Mouse (Mus musculus): ENCODE data around the gene Fgd4.
"Not testable (repeated sequence)": the region's sequence is repeated elsewhere in the genome, so short reads cannot be mapped to it uniquely, and the experiment has no call there.

Gene Fgd4

GRCm38 (mm10) chr16:16542956-16543441 is 57.4 kb downstream of the Fgd4 start:
- no peak for DNase-seq (ENCODE audit: extremely low read depth, low read depth)

GRCm38 (mm10) chr16:16539396-16539795 is 61.0 kb downstream of the Fgd4 start:
- not testable (repeated sequence) for DNase-seq (ENCODE audit: extremely low read depth, low read depth)

DNA sequence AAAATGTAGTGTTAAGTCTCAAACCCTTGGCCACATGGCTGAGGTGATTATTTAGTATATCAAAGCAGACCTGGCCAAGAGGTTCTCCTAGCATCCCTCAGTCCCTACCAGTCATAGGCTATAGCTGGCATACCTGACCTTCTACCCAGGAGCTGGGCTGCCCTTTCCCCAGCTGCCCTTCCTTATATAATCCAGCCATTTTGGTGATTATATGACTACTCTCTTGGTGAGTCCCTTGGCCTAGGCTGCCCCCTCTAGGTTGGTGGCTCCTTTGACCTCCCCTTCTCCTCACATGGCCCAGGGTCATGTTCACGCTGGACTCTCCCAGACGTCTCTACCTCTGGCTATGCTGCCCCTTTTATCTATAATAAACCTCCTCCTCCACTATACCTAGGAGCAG is 65.1 kb downstream of the Fgd4 start:
- DNase-seq (ENCODE audit: extremely low read depth, low read depth): no peak

GRCm38 (mm10) chr16:16528014-16528413 is 72.3 kb downstream of the Fgd4 start:
- no peak for DNase-seq (ENCODE audit: extremely low read depth, low read depth)

DNA sequence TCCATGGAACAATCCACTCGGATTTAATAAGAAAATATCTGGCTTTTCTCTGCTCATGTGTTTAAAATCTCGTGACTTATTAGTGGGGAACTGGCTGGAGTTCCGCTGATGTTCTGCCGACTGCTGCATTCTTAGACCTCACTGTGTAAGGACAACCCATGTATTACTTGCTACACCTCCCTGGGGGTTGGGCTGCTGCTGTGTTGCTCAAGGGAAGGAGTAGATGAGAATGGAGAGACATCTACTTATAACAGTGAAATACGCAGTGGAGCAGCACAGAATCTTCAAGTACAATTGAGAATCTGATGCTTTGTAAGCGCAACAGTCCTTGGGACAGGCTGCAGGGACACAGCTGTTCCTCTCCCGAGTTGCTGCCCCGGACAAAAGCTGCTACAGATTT is 73.1 kb downstream of the Fgd4 start:
- no peak for DNase-seq (ENCODE audit: extremely low read depth, low read depth)

- no peak for DNase-seq (ENCODE audit: extremely low read depth, low read depth)
Measured at GRCm38 (mm10) chr16:16526741-16527105, 73.6 kb downstream of the Fgd4 start.

GRCm38 (mm10) chr16:16526097-16526740 is 74.1 kb downstream of the Fgd4 start:
- DNase-seq (ENCODE audit: extremely low read depth, low read depth): no peak

DNA sequence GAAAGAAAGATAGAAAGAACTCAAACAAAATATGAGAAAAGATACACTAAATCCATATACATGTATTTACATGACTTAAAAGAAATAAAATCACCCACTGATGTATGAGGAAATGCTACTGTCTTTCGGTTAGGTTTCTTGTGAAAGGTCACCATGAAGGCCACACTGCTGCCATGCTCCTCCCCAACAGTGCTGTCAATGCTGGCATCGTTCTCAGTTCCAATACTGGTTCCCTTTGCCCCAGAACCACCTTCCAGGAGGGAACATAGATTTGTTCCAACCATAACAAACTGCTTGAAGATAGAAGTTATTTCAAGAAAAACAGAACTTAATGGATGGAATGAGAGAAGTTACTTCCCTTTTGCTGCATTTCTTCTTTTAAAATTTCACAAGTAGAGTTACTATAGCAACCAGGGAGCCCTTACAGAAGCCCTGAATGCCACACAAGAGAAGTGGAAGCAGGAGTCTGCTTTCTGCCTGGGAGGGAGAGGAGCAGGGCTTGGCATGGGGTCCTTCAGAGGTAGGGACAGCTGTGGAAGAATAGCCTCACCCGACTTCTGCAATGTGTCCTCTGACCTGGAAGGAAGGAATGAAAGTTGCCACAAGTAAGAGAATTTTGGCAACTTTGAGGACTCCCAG is 75.0 kb downstream of the Fgd4 start:
- no peak for DNase-seq (ENCODE audit: extremely low read depth, low read depth)

DNA sequence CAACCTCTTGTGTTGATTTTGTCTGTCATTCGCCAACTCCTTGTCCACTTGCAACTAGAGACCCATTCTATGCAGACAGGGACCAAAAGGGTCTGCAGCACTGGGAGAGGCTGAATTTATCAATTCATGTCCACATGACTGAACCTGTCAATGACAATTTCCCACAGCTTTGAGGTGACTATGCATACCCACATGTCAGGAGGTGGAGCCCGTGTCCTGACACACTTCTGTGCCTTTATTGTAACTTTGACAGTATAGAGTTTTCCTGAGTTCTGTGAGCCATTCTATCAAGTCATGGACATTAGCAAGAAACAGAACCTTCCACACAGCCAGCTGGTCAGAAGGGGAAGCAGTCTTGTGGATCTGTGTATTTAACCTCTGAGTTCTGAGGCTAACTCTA is 76.7 kb downstream of the Fgd4 start:
- DNase-seq (ENCODE audit: extremely low read depth, low read depth): no peak

DNA sequence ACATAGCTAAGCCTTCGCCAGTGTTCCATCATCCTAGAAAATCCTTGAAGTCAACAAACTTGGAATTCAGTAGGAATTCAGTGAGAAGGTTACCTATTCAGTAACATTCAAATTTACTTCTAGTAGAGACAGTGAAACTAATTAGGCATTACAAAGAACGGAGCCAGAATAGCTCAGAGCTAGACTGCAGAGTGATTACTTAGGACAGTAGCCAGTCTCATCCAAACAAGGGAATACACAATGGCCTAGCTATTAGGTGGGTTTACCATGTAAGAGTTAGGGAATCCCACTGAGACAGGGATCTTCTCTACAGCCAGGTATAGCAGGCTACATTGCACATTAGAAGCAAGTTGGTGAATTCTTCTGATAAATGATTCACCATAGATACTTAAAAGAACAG is 77.5 kb downstream of the Fgd4 start:
- DNase-seq (ENCODE audit: extremely low read depth, low read depth): not testable (repeated sequence)

DNA sequence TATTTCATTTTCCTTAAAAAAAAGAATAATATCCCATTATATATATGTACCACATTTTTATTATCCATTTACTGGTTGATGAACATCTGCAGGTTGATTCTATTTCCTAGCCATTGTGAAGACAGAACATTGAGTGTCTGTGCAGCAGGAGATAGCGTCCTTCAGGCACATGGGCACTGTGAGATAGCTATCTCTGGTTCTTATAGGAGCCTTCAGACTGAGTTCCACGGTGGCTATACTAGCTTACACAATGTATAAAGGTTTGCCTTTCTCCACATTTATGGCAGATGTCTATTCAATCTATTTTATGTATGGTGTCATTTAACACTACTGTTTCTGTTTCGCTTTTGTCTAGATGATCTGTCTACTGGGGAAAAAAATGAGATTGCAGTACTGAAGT is 98.9 kb downstream of the Fgd4 start:
- no peak for DNase-seq (ENCODE audit: extremely low read depth, low read depth)

GRCm38 (mm10) chr16:16500926-16501325 is 99.4 kb downstream of the Fgd4 start:
- no peak for DNase-seq (ENCODE audit: extremely low read depth, low read depth)

- no peak for DNase-seq (ENCODE audit: extremely low read depth, low read depth)
Measured at GRCm38 (mm10) chr16:16498798-16499197, 101.6 kb downstream of the Fgd4 start.

- no peak for DNase-seq (ENCODE audit: extremely low read depth, low read depth)
Measured at GRCm38 (mm10) chr16:16485523-16486043, 114.8 kb downstream of the Fgd4 start.

GRCm38 (mm10) chr16:16484601-16485000 is 115.7 kb downstream of the Fgd4 start:
- no peak for DNase-seq (ENCODE audit: extremely low read depth, low read depth)

DNA sequence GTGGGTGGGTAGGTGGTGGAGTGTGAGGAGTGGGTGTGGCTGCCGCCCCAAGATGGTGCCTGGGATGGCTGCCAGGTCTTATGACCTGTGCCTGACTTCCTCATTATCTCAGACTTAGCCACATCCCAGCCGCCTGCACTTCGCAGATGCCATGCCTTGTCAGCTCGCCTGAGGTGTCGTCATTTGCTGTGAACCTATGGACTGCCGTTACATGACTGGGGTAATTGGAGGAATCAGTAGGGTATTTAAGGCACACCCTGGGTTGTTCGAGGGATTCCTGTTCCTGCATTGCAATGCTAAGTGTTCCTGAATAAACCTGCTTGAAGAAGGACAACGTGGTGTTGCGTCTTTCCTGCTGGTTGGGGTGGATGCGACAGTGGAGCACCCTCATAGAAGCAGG is 126.9 kb downstream of the Fgd4 start:
- DNase-seq (ENCODE audit: extremely low read depth, low read depth): not testable (repeated sequence)

DNA sequence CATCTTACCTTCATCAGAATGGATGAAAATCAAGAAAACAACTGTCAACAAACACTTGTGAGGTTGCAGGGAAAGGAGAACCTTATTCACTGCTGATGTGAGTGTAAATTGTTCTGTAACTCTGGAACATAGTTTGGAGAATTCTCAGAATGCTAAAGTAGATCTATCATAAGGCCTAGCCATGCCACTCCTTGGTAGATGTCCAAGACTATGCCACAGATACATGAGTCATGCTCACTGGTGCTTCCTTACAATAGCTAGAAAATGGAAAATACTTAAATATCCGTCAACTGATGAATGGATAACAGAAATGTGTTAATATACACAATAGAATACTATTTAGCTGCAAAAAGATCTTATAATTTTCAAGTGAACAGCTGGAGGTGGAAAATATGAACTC is 150.3 kb downstream of the Fgd4 start:
- DNase-seq (ENCODE audit: extremely low read depth, low read depth): no peak

GRCm38 (mm10) chr16:16438436-16438835 is 161.9 kb downstream of the Fgd4 start:
- DNase-seq (ENCODE audit: extremely low read depth, low read depth): no peak

GRCm38 (mm10) chr16:16422456-16422855 is 177.9 kb downstream of the Fgd4 start:
- DNase-seq (ENCODE audit: extremely low read depth, low read depth): no peak

GRCm38 (mm10) chr16:16367217-16367616 is 233.1 kb downstream of the Fgd4 start:
- DNase-seq (ENCODE audit: extremely low read depth, low read depth): not testable (repeated sequence)

Measured in MEL-GATA-1-ER (cell line).